Mouse (Mus musculus): ENCODE measurements around the gene Rpl18.

The Rpl18 gene

GRCm38 (mm10) chr7:45727625-45728024 lies 12.4 kb downstream of the Rpl18 start:
- peak; percentile 4 to 21 for DNase-seq (ENCODE audit: inconsistent age in 2 of 2, low spot score in 1 of 2)

- DNase-seq (ENCODE audit: inconsistent age in 2 of 2, low spot score in 1 of 2): peak; percentile 55 to 75
These were observed 15.6 kb downstream of the Rpl18 start for GRCm38 (mm10) chr7:45730727-45731431.

- no peak for DNase-seq (ENCODE audit: inconsistent age in 2 of 2, low spot score in 1 of 2)
These were observed 18.2 kb downstream of the Rpl18 start for GRCm38 (mm10) chr7:45733477-45733876.

DNA sequence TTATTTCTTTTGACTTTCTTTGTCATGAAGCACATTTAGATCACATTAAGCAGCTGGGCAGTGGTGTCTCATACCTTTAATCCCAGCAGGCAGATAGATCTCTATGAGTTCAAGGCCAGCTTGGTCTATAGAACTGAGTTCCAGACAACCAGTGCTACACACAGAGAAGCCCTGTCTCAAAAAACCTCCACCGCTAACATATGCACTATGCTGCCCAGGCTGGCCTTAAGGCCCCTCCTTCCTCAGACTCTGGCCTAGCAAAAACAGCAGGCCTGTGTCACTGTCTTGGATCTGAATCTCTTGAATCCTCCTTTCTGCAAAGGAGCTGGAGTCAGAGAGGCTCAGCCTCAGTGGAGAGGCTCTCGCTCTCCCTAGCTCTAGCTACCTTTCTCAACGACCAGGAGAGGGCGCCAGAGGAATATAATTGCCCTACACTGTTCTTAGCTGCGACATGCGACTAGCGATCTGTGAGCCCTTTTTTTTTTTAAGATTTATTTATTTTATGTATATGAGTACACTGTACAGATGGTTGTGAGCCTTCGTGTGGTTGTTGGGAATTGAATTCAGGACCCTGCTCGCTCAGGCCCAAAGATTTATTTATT lies 24.0 kb downstream of the Rpl18 start:
- peak; percentile 82 to 94 for DNase-seq (ENCODE audit: inconsistent age in 2 of 2, low spot score in 1 of 2)

GRCm38 (mm10) chr7:45739820-45740219 lies 24.6 kb downstream of the Rpl18 start:
- no peak for DNase-seq (ENCODE audit: inconsistent age in 2 of 2, low spot score in 1 of 2)

DNA sequence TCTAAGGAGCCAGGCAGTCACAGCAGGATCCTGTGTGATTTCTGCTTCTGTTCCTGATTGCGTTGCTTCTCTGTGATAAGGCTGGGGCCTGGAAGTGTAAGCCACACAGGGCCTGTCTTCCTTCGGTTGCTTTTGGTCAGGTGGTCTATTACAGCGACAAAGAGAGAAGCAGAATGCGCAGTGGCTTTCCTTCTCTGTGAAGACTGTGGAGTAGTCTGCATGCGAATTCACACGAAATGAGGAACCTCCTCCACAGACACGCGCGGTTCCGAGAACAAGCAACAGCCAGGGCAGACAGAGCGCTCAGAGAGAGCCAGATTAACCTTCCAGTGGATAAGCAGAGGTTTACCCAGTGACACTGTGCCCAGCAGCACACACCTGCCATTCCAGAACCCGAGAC lies 26.1 kb downstream of the Rpl18 start:
- DNase-seq (ENCODE audit: inconsistent age in 2 of 2, low spot score in 1 of 2): no peak

- no peak for DNase-seq (ENCODE audit: inconsistent age in 2 of 2, low spot score in 1 of 2)
These were observed 26.5 kb downstream of the Rpl18 start for GRCm38 (mm10) chr7:45741777-45742176.

- peak; percentile 69 to 72 for DNase-seq (ENCODE audit: inconsistent age in 2 of 2, low spot score in 1 of 2)
These were observed 27.1 kb downstream of the Rpl18 start for GRCm38 (mm10) chr7:45742338-45742737.

GRCm38 (mm10) chr7:45744387-45744786 lies 29.1 kb downstream of the Rpl18 start:
- peak; percentile 67 to 90 for DNase-seq (ENCODE audit: inconsistent age in 2 of 2, low spot score in 1 of 2)

DNA sequence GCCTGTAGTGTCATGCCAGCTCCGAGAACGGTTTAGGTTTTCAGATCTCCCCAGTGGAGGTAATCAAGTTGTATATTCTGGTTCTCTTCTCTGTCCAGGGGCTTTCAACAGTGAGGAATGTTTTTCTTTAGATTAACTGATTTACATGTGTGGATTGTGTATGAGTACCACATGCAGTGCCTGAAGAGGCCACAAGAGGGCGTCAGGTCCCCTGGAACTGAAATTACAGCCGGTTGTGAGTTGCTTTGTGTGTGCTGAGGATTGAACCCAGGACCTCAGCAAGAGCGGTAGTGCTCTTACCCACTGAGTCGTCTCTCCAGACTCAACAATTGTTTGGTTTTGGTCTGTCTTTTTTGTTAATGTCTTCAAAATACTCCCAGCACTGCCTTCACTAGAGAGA lies 31.3 kb downstream of the Rpl18 start:
- no peak for DNase-seq (ENCODE audit: inconsistent age in 2 of 2, low spot score in 1 of 2)

- DNase-seq (ENCODE audit: inconsistent age in 2 of 2, low spot score in 1 of 2): no peak
These were observed 32.2 kb downstream of the Rpl18 start for GRCm38 (mm10) chr7:45747450-45747849.

DNA sequence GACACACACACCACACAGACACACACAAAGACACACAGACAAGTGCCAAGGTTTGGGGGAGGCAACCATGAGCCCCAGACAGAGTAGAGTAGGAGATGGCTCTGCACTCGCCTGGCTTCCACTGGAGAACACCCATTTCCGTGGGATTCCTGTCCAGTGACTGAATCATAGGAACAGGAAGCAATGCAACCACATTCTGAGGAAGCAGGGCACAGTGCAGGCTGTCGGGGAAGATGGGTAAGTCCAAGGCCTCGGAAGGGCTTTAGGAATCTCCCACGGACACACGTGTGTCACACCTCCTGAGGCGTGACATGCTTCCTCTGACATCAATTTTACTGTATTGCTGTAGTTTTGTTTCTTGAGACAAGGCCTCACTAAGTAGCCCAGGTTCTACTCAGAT lies 32.9 kb downstream of the Rpl18 start:
- peak in 1 of 2 experiments; percentile 57 for DNase-seq (ENCODE audit: inconsistent age in 2 of 2, low spot score in 1 of 2)

- DNase-seq (ENCODE audit: inconsistent age in 2 of 2, low spot score in 1 of 2): no peak
These were observed 34.1 kb downstream of the Rpl18 start for GRCm38 (mm10) chr7:45749401-45749800.

DNA sequence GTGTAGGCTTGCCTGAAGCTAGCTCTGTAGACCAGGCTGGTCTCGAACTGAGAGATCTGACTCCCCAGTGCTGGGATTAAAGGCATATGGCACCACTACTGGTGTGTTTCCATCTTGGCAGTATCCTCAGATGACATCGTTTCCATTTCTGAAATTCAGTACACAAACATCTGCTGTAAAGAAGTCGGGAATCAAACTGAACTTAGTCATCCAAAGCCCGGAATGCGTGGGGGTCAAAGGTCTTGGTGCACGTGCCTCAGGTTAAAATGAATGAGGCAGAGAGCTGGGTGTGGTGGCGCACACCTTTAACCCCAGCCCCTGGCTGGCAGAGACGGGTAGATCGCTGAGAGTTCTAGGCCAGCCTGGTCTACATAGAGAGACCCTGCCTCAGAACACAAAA lies 34.9 kb downstream of the Rpl18 start:
- DNase-seq (ENCODE audit: inconsistent age in 2 of 2, low spot score in 1 of 2): no peak

DNA sequence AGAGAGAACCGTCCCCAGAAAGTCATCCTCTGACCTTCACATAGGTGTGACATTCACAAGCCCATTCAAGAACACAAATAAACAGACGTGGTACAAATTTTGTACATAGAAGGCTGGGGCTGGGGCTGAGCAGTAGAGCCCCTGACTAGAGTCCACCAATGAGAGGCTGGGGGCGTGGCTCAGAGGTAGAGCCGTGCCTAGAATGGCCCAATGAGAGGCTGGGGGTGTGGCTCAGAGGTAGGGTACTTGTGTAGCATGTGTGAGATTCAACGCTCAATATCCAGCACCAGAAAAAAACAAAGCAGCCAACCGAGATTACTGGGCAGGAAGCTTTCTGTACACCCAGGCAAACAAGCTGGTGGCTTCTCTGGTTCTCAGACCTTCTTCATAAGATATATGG lies 40.4 kb downstream of the Rpl18 start:
- no peak for DNase-seq (ENCODE audit: inconsistent age in 2 of 2, low spot score in 1 of 2)

DNA sequence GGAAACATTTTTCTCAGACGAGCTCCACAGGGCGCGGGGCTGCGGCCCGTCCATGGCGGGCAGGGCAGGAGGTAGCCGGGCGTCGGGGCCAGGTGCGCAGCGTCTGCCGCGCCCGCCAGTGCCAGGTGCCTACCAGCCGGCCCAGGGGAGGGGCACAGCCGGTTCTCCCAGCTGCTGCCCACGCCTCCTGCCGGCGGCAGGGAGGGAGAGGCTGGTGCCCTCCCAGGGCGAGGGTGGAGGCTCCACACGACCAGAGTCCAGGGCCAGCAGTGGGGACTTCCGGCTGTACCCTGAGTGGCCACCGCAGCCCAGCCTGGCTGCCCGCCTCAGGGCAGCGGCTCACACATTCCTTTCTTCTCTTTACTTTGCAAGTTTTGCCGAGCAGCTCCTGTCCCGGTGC lies 44.1 kb downstream of the Rpl18 start:
- no peak for DNase-seq (ENCODE audit: inconsistent age in 2 of 2, low spot score in 1 of 2)

DNA sequence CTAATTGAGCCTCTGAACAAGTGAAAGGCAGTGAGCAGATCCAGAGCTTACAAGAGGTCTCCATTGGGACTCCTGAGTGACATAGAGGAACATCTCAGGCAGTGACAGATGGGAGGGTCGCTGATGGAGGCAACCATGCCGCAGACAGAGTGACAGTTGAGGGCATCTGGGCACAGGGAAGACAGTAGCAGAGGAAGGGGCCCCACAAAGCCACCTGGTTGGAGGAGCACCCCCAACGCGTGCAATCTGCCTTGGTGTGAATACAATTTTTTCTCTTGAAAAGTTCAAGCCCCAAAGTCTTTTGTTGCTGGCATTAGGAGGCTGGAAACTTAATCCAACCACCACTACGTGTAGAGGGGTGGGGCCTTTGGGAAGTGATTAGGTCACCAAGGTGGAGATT lies 44.9 kb downstream of the Rpl18 start:
- DNase-seq (ENCODE audit: inconsistent age in 2 of 2, low spot score in 1 of 2): no peak

DNA sequence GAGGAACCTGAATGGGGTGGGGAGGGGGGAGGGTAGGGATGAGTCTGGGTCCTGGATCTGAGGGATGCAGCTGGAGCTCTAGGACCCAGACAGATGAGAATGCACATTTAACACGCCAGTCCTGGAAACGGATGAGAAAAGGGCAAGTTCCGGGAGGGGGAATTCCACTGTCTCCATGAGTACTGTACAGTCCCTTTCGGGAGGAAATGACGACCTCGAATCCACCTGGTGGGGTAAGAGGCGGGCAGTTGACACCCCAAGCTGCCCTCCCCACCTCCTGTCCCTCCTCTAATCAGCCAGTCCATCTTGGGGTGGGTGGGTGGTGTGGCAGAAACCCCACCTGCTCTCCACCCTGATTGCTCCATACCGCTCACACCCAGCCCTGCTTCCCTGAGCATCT lies 50.7 kb downstream of the Rpl18 start:
- DNase-seq (ENCODE audit: inconsistent age in 2 of 2, low spot score in 1 of 2): no peak

DNA sequence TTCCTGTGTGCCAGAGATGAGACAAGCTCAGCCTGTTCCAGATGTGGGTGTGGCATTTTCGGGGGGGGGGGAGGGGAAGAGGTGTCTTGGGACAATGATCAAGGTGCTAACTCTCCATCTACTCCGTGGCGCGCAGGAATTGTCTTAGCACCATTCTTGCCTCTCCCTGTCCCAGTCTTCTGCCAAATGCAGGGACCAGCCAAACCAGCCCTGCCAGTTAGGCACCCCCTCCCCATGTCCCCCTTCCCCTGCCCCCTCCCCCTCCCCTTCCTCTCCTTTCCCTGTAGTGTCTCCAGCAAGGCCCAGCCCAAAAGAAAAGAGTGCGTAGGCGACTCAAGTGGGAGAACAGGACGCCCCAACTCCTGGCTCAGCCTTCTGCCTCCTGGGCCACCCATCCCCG lies 51.5 kb downstream of the Rpl18 start:
- no peak for DNase-seq (ENCODE audit: inconsistent age in 2 of 2, low spot score in 1 of 2)

- no peak for DNase-seq (ENCODE audit: inconsistent age in 2 of 2, low spot score in 1 of 2)
These were observed 52.2 kb downstream of the Rpl18 start for GRCm38 (mm10) chr7:45767500-45767899.
